Mouse (Mus musculus) heart, embryonic 12.5 days (tissue): ENCODE measurements around the gene Pah. TPM values are rescaled to one million over a fixed set of nuclear protein-coding genes. Genes with fewer than 3 reads are reported as not detected.

Source experiments
- ATAC-seq: fragments of 200-750 bp; cut with Nextera tagmentation; 2 replicates; pipeline ENCODE4 v1.8.0; 2017; ENCODE audit warnings: moderate TSS enrichment, moderate library complexity; ENCODE audit not compliant: insufficient number of reproducible peaks, low FRiP score
- H3K27ac ChIP-seq: fragments of 300-500 bp; sonication (generic); 2 replicates; pipeline ENCODE4 v1.5.1; 2016; ENCODE audit warnings: mild to moderate bottlenecking, moderate library complexity; ENCODE audit not compliant: poor library complexity, severe bottlenecking
- H3K27me3 ChIP-seq: fragments of 300-500 bp; sonication (generic); replicated peaks from 2 replicates; pipeline ENCODE4 v1.6.1; 2016; ENCODE audit warnings: mild to moderate bottlenecking, moderate library complexity
- H3K36me3 ChIP-seq: fragments of 300-500 bp; sonication (generic); 2 replicates; pipeline ENCODE4 v1.6.1; 2016; ENCODE audit warnings: mild to moderate bottlenecking, moderate library complexity
- H3K4me1 ChIP-seq: fragments of 300-500 bp; sonication (generic); replicated peaks from 2 replicates; pipeline ENCODE4 v1.6.1; 2016; ENCODE audit warnings: mild to moderate bottlenecking
- H3K4me2 ChIP-seq: fragments of 300-500 bp; sonication (generic); 2 replicates; pipeline ENCODE4 v1.6.1; 2016; ENCODE audit warnings: mild to moderate bottlenecking, moderate library complexity
- H3K4me3 ChIP-seq: fragments of 300-500 bp; sonication (generic); 2 replicates; pipeline ENCODE4 v1.5.1; 2016; ENCODE audit warnings: mild to moderate bottlenecking
- H3K9ac ChIP-seq: fragments of 300-500 bp; sonication (generic); 2 replicates; pipeline ENCODE4 v1.6.1; 2016; ENCODE audit warnings: mild to moderate bottlenecking, moderate library complexity
- H3K9me3 ChIP-seq: fragments of 300-500 bp; sonication (generic); replicated peaks from 2 replicates; pipeline ENCODE4 v1.6.1; 2016; ENCODE audit warnings: mild to moderate bottlenecking, moderate library complexity
- WGBS: fragments of 180-500 bp; shearing (Covaris S2); methylation state at CpG from one replicate; pipeline ENCODE4 v1.1.7; 2016; 5-methylcytosine and 5-hydroxymethylcytosine counted together
- polyA plus RNA-seq: library from polyadenylated mRNA; unstranded; fragments of >200 nt; fragmentation: Nextera tagmentation; extraction: Ambion mirVana; gene quantifications from 2 replicates; pipeline ENCODE4 v1.2.1, GENCODE M21; 2016

The Pah gene
- polyA plus RNA-seq, 1 experiment from 2014 or later: not detected

GRCm38 (mm10) chr10:87508581-87508980 lies 13.0 kb upstream of the Pah start:
- no peak for ATAC-seq
- 70% methylated on average over 4 of the region's 4 CpGs for WGBS
- Histone ChIP-seq H3K4me3 (no peak overlapping the region), H3K9me3 (no peaks in the 10 kb centered on the region), H3K27ac (no peak overlapping the region), H3K4me2 (no peak overlapping the region), H3K9ac (no peak overlapping the region), H3K27me3 (peaks cover 9% of the 10 kb centered on the region), H3K36me3 (no peaks in the 10 kb centered on the region), H3K4me1 (no peaks in the 10 kb centered on the region)

GRCm38 (mm10) chr10:87513052-87513451 lies 8.5 kb upstream of the Pah start:
- ATAC-seq: 0 out of 2 replicates have a peak, but pooled peaks have one; percentile 15
- H3K27me3 ChIP-seq: no peaks in the 10 kb centered on the region
- H3K9ac ChIP-seq: no peak overlapping the region
- H3K4me1 ChIP-seq: no peaks in the 10 kb centered on the region
- H3K36me3 ChIP-seq: no peaks in the 10 kb centered on the region
- H3K9me3 ChIP-seq: no peaks in the 10 kb centered on the region
- H3K4me3 ChIP-seq: no peak overlapping the region
- H3K4me2 ChIP-seq: no peak overlapping the region
- H3K27ac ChIP-seq: no peak overlapping the region

- Histone ChIP-seq H3K9me3 (no peaks in the 10 kb centered on the region), H3K4me1 (no peaks in the 10 kb centered on the region), H3K4me3 (no peak overlapping the region), H3K4me2 (no peak overlapping the region), H3K27ac (no peak overlapping the region), H3K36me3 (no peaks in the 10 kb centered on the region), H3K9ac (no peak overlapping the region), H3K27me3 (no peaks in the 10 kb centered on the region)
- WGBS: 70% methylated on average over 2 of the region's 2 CpGs
- no peak for ATAC-seq
These were observed 3.0 kb upstream of the Pah start for GRCm38 (mm10) chr10:87518585-87518984.

GRCm38 (mm10) chr10:87520401-87521116 lies 1.0 kb upstream of the Pah start:
- no peak overlapping the region for H3K4me3 ChIP-seq
- ATAC-seq: no peak
- H3K27ac ChIP-seq: no peak overlapping the region
- 69% methylated on average over 4 of the region's 4 CpGs for WGBS
- H3K27me3 ChIP-seq: no peaks in the 10 kb centered on the region
- H3K9me3 ChIP-seq: no peaks in the 10 kb centered on the region
- H3K36me3 ChIP-seq: no peaks in the 10 kb centered on the region
- no peak overlapping the region for H3K9ac ChIP-seq
- H3K4me1 ChIP-seq: no peaks in the 10 kb centered on the region
- no peak overlapping the region for H3K4me2 ChIP-seq

GRCm38 (mm10) chr10:87534172-87534571 lies 12.6 kb downstream of the Pah start:
- H3K9ac ChIP-seq: no peak overlapping the region
- H3K4me1 ChIP-seq: no peaks in the 10 kb centered on the region
- no peak for ATAC-seq
- no peaks in the 10 kb centered on the region for H3K9me3 ChIP-seq
- H3K27me3 ChIP-seq: no peaks in the 10 kb centered on the region
- 81% methylated on average over 1 of the region's 1 CpGs for WGBS
- H3K27ac ChIP-seq: no peak overlapping the region
- no peaks in the 10 kb centered on the region for H3K36me3 ChIP-seq
- no peak overlapping the region for H3K4me3 ChIP-seq
- H3K4me2 ChIP-seq: no peak overlapping the region

- H3K9me3 ChIP-seq: no peaks in the 10 kb centered on the region
- 83% methylated on average over 8 of the region's 8 CpGs for WGBS
- ATAC-seq: no peak
- H3K27ac ChIP-seq: no peak overlapping the region
- no peaks in the 10 kb centered on the region for H3K4me1 ChIP-seq
- H3K4me2 ChIP-seq: no peak overlapping the region
- H3K36me3 ChIP-seq: no peaks in the 10 kb centered on the region
- no peak overlapping the region for H3K9ac ChIP-seq
- H3K27me3 ChIP-seq: peaks cover 7% of the 10 kb centered on the region
- no peak overlapping the region for H3K4me3 ChIP-seq
These were observed 24.2 kb downstream of the Pah start for GRCm38 (mm10) chr10:87545759-87546158.

- no peak overlapping the region for H3K9ac ChIP-seq
- H3K27me3 ChIP-seq: peaks cover 10% of the 10 kb centered on the region
- no peak overlapping the region for H3K27ac ChIP-seq
- H3K9me3 ChIP-seq: no peaks in the 10 kb centered on the region
- ATAC-seq: no peak
- no peaks in the 10 kb centered on the region for H3K36me3 ChIP-seq
- no peak overlapping the region for H3K4me3 ChIP-seq
- 59% methylated on average over 19 of the region's 19 CpGs for WGBS
- H3K4me2 ChIP-seq: no peak overlapping the region
- no peaks in the 10 kb centered on the region for H3K4me1 ChIP-seq
These were observed 25.0 kb downstream of the Pah start for GRCm38 (mm10) chr10:87546299-87547234.

GRCm38 (mm10) chr10:87552726-87553125 lies 31.1 kb downstream of the Pah start:
- no peak overlapping the region for H3K4me3 ChIP-seq
- no peak overlapping the region for H3K27ac ChIP-seq
- no peaks in the 10 kb centered on the region for H3K9me3 ChIP-seq
- no peak; the same call in 1 of the 2 replicates for ATAC-seq
- 30% methylated on average over 8 of the region's 8 CpGs for WGBS
- H3K4me1 ChIP-seq: 0 out of 2 replicates have a peak, but pooled peaks cover 2% of the 10 kb centered on the region
- no peaks in the 10 kb centered on the region for H3K36me3 ChIP-seq
- peaks cover 31% of the 10 kb centered on the region for H3K27me3 ChIP-seq
- H3K4me2 ChIP-seq: peak overlapping the region; percentile 40; the same call in 1 of the 2 replicates
- no peak overlapping the region for H3K9ac ChIP-seq

GRCm38 (mm10) chr10:87556441-87556840 lies 34.8 kb downstream of the Pah start:
- H3K9ac ChIP-seq: no peak overlapping the region
- H3K27ac ChIP-seq: no peak overlapping the region
- H3K36me3 ChIP-seq: no peaks in the 10 kb centered on the region
- 0 out of 2 replicates have a peak, but pooled peaks cover 2% of the 10 kb centered on the region for H3K4me1 ChIP-seq
- no peak overlapping the region for H3K4me3 ChIP-seq
- no peak overlapping the region for H3K4me2 ChIP-seq
- H3K27me3 ChIP-seq: peaks cover 21% of the 10 kb centered on the region
- no peaks in the 10 kb centered on the region for H3K9me3 ChIP-seq
- no peak for ATAC-seq
- WGBS: 45% methylated on average over 2 of the region's 2 CpGs

- H3K9ac ChIP-seq: no peak overlapping the region
- no peaks in the 10 kb centered on the region for H3K4me1 ChIP-seq
- no peak overlapping the region for H3K4me3 ChIP-seq
- ATAC-seq: no peak
- no peaks in the 10 kb centered on the region for H3K27me3 ChIP-seq
- WGBS: 77% methylated on average over 9 of the region's 9 CpGs
- no peak overlapping the region for H3K27ac ChIP-seq
- no peaks in the 10 kb centered on the region for H3K36me3 ChIP-seq
- H3K4me2 ChIP-seq: no peak overlapping the region
- H3K9me3 ChIP-seq: no peaks in the 10 kb centered on the region
These were observed 42.2 kb downstream of the Pah start for GRCm38 (mm10) chr10:87563818-87564217.

GRCm38 (mm10) chr10:87565712-87566111 lies 44.1 kb downstream of the Pah start:
- no peak overlapping the region for H3K4me3 ChIP-seq
- no peaks in the 10 kb centered on the region for H3K27me3 ChIP-seq
- H3K27ac ChIP-seq: no peak overlapping the region
- 48% methylated on average over 2 of the region's 2 CpGs for WGBS
- H3K36me3 ChIP-seq: no peaks in the 10 kb centered on the region
- H3K4me2 ChIP-seq: no peak overlapping the region
- no peak for ATAC-seq
- H3K9ac ChIP-seq: no peak overlapping the region
- no peaks in the 10 kb centered on the region for H3K4me1 ChIP-seq
- no peaks in the 10 kb centered on the region for H3K9me3 ChIP-seq
